Mouse (Mus musculus) spleen, adult 2 months (tissue): ENCODE measurements around the gene Olfr1375. TPM values are rescaled to one million over a fixed set of nuclear protein-coding genes. Genes with fewer than 3 reads are reported as not detected.

Experiments
- DNase-seq, 2 experiments: peaks; one replicate each; pipeline versions ENCODE4 v3.0.0 to v3.0.0-alpha.2; 2012 to 2021; ENCODE audit warnings: low spot score in 2 of 2, low read depth in 1 of 2
- H3K27ac ChIP-seq: fragments of 200-500 bp; 2 replicates; pipeline ENCODE4 v1.5.1; 2012; ENCODE audit warnings: low read length, inconsistent platforms; ENCODE audit not compliant: insufficient read depth
- H3K27me3 ChIP-seq: fragments of 200-500 bp; 2 replicates; pipeline ENCODE4 v1.6.1; 2012; ENCODE audit warnings: mild to moderate bottlenecking, moderate library complexity, low read length, inconsistent platforms; ENCODE audit not compliant: control insufficient read depth, insufficient read depth
- H3K36me3 ChIP-seq: fragments of 200-500 bp; 2 replicates; pipeline ENCODE4 v1.6.1; 2012; ENCODE audit warnings: mild to moderate bottlenecking, low read length, inconsistent platforms; ENCODE audit not compliant: control insufficient read depth, insufficient read depth
- H3K4me1 ChIP-seq: fragments of 200-500 bp; 2 replicates; pipeline ENCODE4 v1.6.1; 2011; ENCODE audit warnings: inconsistent platforms; ENCODE audit not compliant: control insufficient read depth, insufficient read depth, insufficient read length
- H3K4me3 ChIP-seq: fragments of 200-500 bp; 2 replicates; pipeline ENCODE4 v1.5.1; 2011; ENCODE audit warnings: mild to moderate bottlenecking, inconsistent platforms; ENCODE audit not compliant: insufficient read depth, insufficient read length; ENCODE audit errors: extremely low read depth
- CTCF ChIP-seq: fragments of 200-500 bp; IDR thresholded peaks from 2 replicates; pipeline ENCODE4 v1.5.1; 2011; ENCODE audit warnings: mild to moderate bottlenecking, inconsistent platforms; ENCODE audit not compliant: insufficient read depth, insufficient read length, insufficient replicate concordance; ENCODE audit errors: extremely low read depth
- POLR2A ChIP-seq: fragments of 200-500 bp; IDR thresholded peaks from 2 replicates; pipeline ENCODE4 v1.6.1; 2011; ENCODE audit warnings: low read depth, low read length, inconsistent platforms
- WGBS: fragments of 180-500 bp; shearing (Covaris S2); methylation state at CpG from one replicate; pipeline ENCODE4 v1.1.7; 2018; 5-methylcytosine and 5-hydroxymethylcytosine counted together
- polyA plus RNA-seq: library from polyadenylated mRNA; depleted of rRNA; stranded (reverse); fragments of >200 nt; gene quantifications from 2 replicates; pipeline ENCODE4 v1.2.3, GENCODE M21; 2012; rRNA removed

Gene Olfr1375
- polyA plus RNA-seq, 1 experiment: not detected

- Histone ChIP-seq H3K36me3 (no peaks in the 10 kb centered on the region), H3K27me3 (no peaks in the 10 kb centered on the region), H3K4me3 (peak overlapping the region; percentile 34; the same call in 1 of the 2 replicates), H3K4me1 (no peaks in the 10 kb centered on the region), H3K27ac (no peak overlapping the region)
- DNase-seq: no peak
- TF ChIP-seq POLR2A: no peak
- WGBS: 22% methylated on average over 14 of the region's 14 CpGs
Measured at GRCm38 (mm10) chr11:51059640-51060039, 11.7 kb downstream of the Olfr1375 start.

GRCm38 (mm10) chr11:51060981-51061380, 13.1 kb downstream of the Olfr1375 start:
- Histone ChIP-seq H3K27ac (no peak overlapping the region), H3K4me1 (no peaks in the 10 kb centered on the region), H3K4me3 (no peak overlapping the region), H3K36me3 (no peaks in the 10 kb centered on the region), H3K27me3 (no peaks in the 10 kb centered on the region)
- 96% methylated on average over 6 of the region's 6 CpGs for WGBS
- TF ChIP-seq CTCF (no peak), POLR2A (no peak)
- DNase-seq: no peak

- no peak for DNase-seq
- Histone ChIP-seq H3K4me1 (no peaks in the 10 kb centered on the region), H3K4me3 (no peak overlapping the region), H3K36me3 (no peaks in the 10 kb centered on the region), H3K27ac (no peak overlapping the region), H3K27me3 (no peaks in the 10 kb centered on the region)
- WGBS: 75% methylated on average over 7 of the region's 7 CpGs
- TF ChIP-seq POLR2A: no peak
- no peak for TF ChIP-seq CTCF
Measured at GRCm38 (mm10) chr11:51063276-51063675, 15.4 kb downstream of the Olfr1375 start.

- Histone ChIP-seq H3K27me3 (no peaks in the 10 kb centered on the region), H3K27ac (no peak overlapping the region), H3K4me3 (no peak overlapping the region), H3K36me3 (no peaks in the 10 kb centered on the region), H3K4me1 (no peaks in the 10 kb centered on the region)
- WGBS: 92% methylated on average over 8 of the region's 8 CpGs
- TF ChIP-seq CTCF (no peak), POLR2A (no peak)
- DNase-seq: no peak
Measured at GRCm38 (mm10) chr11:51063841-51064240, 15.9 kb downstream of the Olfr1375 start.

- no peaks in the 10 kb centered on the region for H3K27me3 ChIP-seq
- DNase-seq: no peak
- H3K4me1 ChIP-seq: no peaks in the 10 kb centered on the region
- no peak overlapping the region for H3K4me3 ChIP-seq
- H3K36me3 ChIP-seq: no peaks in the 10 kb centered on the region
- WGBS: 55% methylated on average over 7 of the region's 7 CpGs
- TF ChIP-seq CTCF (no peak), POLR2A (no peak)
- H3K27ac ChIP-seq: no peak overlapping the region
Measured at GRCm38 (mm10) chr11:51084527-51084926, 36.6 kb downstream of the Olfr1375 start.

- Histone ChIP-seq H3K27me3 (no peaks in the 10 kb centered on the region), H3K36me3 (no peaks in the 10 kb centered on the region), H3K4me3 (no peak overlapping the region), H3K4me1 (no peaks in the 10 kb centered on the region), H3K27ac (no peak overlapping the region)
- DNase-seq: no peak
- WGBS: 61% methylated on average over 13 of the region's 13 CpGs
- TF ChIP-seq POLR2A (no peak), CTCF (no peak)
Measured at GRCm38 (mm10) chr11:51085269-51085668, 37.4 kb downstream of the Olfr1375 start.

Other genes starting within 250 kb of the Olfr1375 start
- gene Zfp354c, start 220.4 kb upstream of the Olfr1375 start, polyA plus RNA-seq: 0.76 and 1.2 TPM in 2 replicates
- 0.08 TPM in 1 of 2 replicates, not detected in the other for gene Zfp879, start 206.6 kb upstream of the Olfr1375 start, polyA plus RNA-seq
- 1.9 and 2.2 TPM in 2 replicates for gene Grm6, start 197.4 kb upstream of the Olfr1375 start, polyA plus RNA-seq
- 0.06 TPM in 1 of 2 replicates, not detected in the other for gene Zfp454, start 160.5 kb upstream of the Olfr1375 start, polyA plus RNA-seq
- gene Zfp2, start 131.9 kb upstream of the Olfr1375 start, polyA plus RNA-seq: 0.28 and 0.29 TPM in 2 replicates
- gene Zfp354b, start 116.5 kb upstream of the Olfr1375 start, polyA plus RNA-seq: not detected in 2 replicates
- not detected in 2 replicates for gene 4933414I15Rik, start 104.3 kb upstream of the Olfr1375 start, polyA plus RNA-seq
- gene Prop1, start 94.3 kb upstream of the Olfr1375 start, polyA plus RNA-seq: not detected in 2 replicates
- gene Olfr1378, start 81.6 kb upstream of the Olfr1375 start, polyA plus RNA-seq: not detected in 2 replicates
- gene Olfr1377, start 66.1 kb upstream of the Olfr1375 start, polyA plus RNA-seq: not detected in 2 replicates
- not detected in 2 replicates for gene Olfr51, start 44.5 kb upstream of the Olfr1375 start, polyA plus RNA-seq
- not detected in 2 replicates for gene Olfr54, start 33.9 kb upstream of the Olfr1375 start, polyA plus RNA-seq
- 0.34 and 0.36 TPM in 2 replicates for gene Zfp354a, start 11.1 kb downstream of the Olfr1375 start, polyA plus RNA-seq
- not detected in 2 replicates for gene Gm12569, start 172.4 kb downstream of the Olfr1375 start, polyA plus RNA-seq
- 24.3 and 25.7 TPM in 2 replicates for gene Clk4, start 213.6 kb downstream of the Olfr1375 start, polyA plus RNA-seq
- 0.11 TPM in 1 of 2 replicates, not detected in the other for gene BC049762, start 214.9 kb downstream of the Olfr1375 start, polyA plus RNA-seq
- gene Col23a1, start 241.8 kb downstream of the Olfr1375 start, polyA plus RNA-seq: 1.5 TPM in 2 replicates